ENCODE assay signal across 10 mouse cellular contexts in the genomic region with DNA sequence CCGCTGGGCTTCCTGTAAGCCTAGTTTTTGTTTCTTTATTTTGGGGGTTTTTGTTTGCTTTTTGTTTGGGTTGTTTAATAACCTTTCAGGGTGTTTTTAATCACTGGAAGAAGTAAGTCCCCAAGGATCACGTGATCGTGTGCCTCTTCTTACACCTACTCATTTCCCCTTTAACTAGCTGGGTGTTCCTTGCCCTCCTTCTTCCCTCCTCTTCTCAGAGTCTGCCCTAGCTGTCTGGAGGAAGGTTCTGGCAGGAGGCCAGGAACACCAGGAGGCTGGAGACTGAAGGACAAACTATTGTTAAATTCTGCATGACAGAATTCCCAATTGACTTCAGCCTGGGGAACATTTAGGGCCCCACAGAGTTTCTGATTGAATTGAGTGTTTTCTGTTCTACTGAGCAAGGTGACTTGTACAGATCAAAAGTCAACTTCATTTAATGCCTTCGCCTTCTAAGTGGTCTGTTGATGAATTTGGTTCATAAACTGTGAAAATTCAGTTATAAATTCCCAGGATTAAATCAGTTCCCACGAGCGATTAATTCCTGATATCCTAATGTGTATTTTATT.
DNase-seq lines count a peak whose midpoint lies in the region; ATAC-seq and TF ChIP-seq lines count a peak whose summit lies in the region.
"Had no signal": no experiment of that assay in that cellular context is flagged by ENCODE, and none has a peak within 500 bp of the region (broad histone marks: within the 10 kb centered on the region; RNA-seq: fewer than 3 reads in every experiment).

No protein-coding gene starts in this region.

- no peak overlapping the region for H3K4me3 ChIP-seq in heart, embryonic 10.5 days
- no peak overlapping the region for H3K4me3 ChIP-seq in kidney, postnatal 0 days (replicated peaks; ENCODE audit: low read depth, low read length)
- H3K4me3 ChIP-seq: forebrain, embryonic 10.5 days; limb, embryonic 12.5 days had no signal

- DNase-seq in heart, postnatal 14 days: peak; percentile 38 to 43
- DNase-seq in heart, embryonic 10.5 days (ENCODE audit: low spot score): no peak
- DNase-seq in 416B (ENCODE audit: low read depth): peak; percentile 17
- DNase-seq in WW6 (ENCODE audit: low read depth, low spot score): peak; percentile 43
- peak; percentile 12 for DNase-seq in kidney, postnatal 0 days (ENCODE audit: low spot score)
- DNase-seq in embryo, embryonic 11 days: no peak
- no peak for DNase-seq in gastrocnemius, adult 8-10 months (ENCODE audit: low spot score in 2 of 2)
- no peak for DNase-seq in urinary bladder, postnatal 25 days (ENCODE audit: low spot score)

- ATAC-seq in kidney, postnatal 0 days (replicated peaks; ENCODE audit: low FRiP score, low read depth): no peak

- no peaks in the 10 kb centered on the region for H3K27me3 ChIP-seq in heart, embryonic 10.5 days (ENCODE audit: insufficient read depth, poor library complexity, severe bottlenecking)
- H3K27me3 ChIP-seq in kidney, postnatal 0 days (ENCODE audit: insufficient read depth, low read length): no peaks in the 10 kb centered on the region
- H3K27me3 ChIP-seq: limb, embryonic 12.5 days had no signal

- 77% methylated on average over 6 of the region's 6 CpGs for WGBS in heart, embryonic 10.5 days
- WGBS in kidney, postnatal 0 days: 68% methylated on average over 6 of the region's 6 CpGs

- TF ChIP-seq CTCF in kidney, postnatal 0 days (IDR thresholded peaks at IDR 0.05; ENCODE audit: low read depth): no peak

- no peaks in the 10 kb centered on the region for H3K36me3 ChIP-seq in heart, embryonic 10.5 days
- no peaks in the 10 kb centered on the region for H3K36me3 ChIP-seq in kidney, postnatal 0 days (ENCODE audit: insufficient read depth, low read length)
- H3K36me3 ChIP-seq: limb, embryonic 12.5 days had no signal

- no peak overlapping the region for H3K4me2 ChIP-seq in kidney, postnatal 0 days (ENCODE audit: low read length)
- H3K4me2 ChIP-seq: limb, embryonic 12.5 days had no signal

- intact Hi-C loops in heart, postnatal 14 days (cut with DNase I): no loop called here

- H3K27ac ChIP-seq in heart, embryonic 10.5 days: no peak overlapping the region
- H3K27ac ChIP-seq in kidney, postnatal 0 days: no peak overlapping the region
- H3K27ac ChIP-seq: forebrain, embryonic 10.5 days; limb, embryonic 12.5 days had no signal

- H3K9me3 ChIP-seq in heart, embryonic 10.5 days: peaks cover 5% of the 10 kb centered on the region; the same call in 1 of the 2 replicates
- H3K9me3 ChIP-seq in kidney, postnatal 0 days (replicated peaks; ENCODE audit: low read length): no peaks in the 10 kb centered on the region

- H3K9ac ChIP-seq in kidney, postnatal 0 days (ENCODE audit: low read depth, low read length): no peak overlapping the region
- H3K9ac ChIP-seq: limb, embryonic 12.5 days had no signal

- no peaks in the 10 kb centered on the region; the same call in 1 of the 2 replicates for H3K4me1 ChIP-seq in heart, embryonic 10.5 days
- H3K4me1 ChIP-seq in kidney, postnatal 0 days (replicated peaks; ENCODE audit: insufficient read depth, low read length): no peaks in the 10 kb centered on the region
- H3K4me1 ChIP-seq: limb, embryonic 12.5 days had no signal

Comparison
In these comparisons a context has a peak if more than half of its experiments do, and no peak if none do; other contexts are left out.
1. DNase-seq: peak in heart, postnatal 14 days (2 of 2), 416B (single experiment), WW6 (single experiment) and kidney, postnatal 0 days (single experiment); none in heart, embryonic 10.5 days (single experiment), embryo, embryonic 11 days (single experiment), gastrocnemius, adult 8-10 months (0 of 2) and urinary bladder, postnatal 25 days (single experiment).